Mouse (Mus musculus): Measurements from ENCODE around the gene Dync2li1. TPM values are rescaled to one million over a fixed set of nuclear protein-coding genes. Genes with fewer than 3 reads are reported as not detected.

Dync2li1 gene
- polyA plus RNA-seq, 1 experiment, result not detected

DNA sequence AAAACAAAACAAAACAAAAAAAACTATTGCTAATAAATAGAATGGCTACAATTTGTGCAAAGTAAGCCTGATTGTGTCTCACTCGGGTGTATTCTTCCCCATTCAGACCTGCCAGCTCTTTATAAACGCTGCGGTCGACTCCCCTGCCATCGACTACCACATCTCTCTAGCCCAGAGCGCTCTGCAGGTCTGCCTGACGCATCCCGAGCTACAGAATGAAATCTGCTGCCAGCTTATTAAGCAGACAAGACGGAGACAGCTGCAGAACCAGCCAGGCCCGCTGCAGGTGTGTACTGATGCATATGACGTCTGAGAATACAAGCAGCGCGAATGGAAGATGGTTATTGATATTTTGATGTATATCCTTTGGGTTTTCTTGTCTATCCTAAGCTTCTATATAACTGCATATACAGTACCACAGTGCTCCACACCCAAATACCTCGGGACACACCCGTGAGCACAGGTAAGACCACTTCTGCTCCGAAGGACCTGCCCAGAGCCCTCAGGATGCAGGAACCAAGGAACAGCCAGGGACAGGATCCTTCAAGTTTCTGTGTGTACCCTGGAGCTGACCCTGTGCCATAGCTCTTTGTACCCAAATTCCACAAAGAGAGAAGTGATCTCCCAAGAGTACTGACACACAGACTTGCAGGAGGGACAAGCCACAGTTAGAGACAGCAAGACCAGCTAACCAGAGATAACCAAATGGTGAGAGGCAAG, 34.7 kb upstream of the Dync2li1 start:
- no peak overlapping the region for H3K27ac ChIP-seq (ENCODE audit: insufficient read depth, low read depth, low read length)
- TF ChIP-seq POLR2A (IDR thresholded peaks at IDR 0.05; ENCODE audit: insufficient read depth, low read depth, low read length) (no peak), CTCF (IDR thresholded peaks at IDR 0.05; ENCODE audit: insufficient read depth, low read depth, low read length) (no peak)

DNA sequence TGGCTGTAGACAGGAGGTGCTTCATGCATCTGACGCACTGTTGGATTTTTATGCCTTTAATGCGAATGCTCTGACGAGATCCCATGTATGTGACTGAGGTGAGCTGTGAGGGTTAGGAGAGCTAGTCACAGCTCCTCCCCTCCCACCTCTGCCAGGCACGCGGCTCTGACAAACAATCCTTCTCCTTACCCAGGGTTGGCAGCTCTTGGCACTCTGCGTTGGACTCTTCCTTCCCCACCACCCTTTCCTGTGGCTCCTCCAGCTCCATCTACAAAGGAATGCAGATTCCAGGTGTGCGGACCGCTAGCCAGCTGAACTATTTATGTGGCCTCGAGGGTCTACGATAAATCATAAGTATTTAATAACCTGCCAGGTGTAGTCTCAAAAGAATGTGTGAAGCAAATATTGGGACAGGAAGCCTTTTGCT, 30.3 kb upstream of the Dync2li1 start:
- H3K4me1 ChIP-seq (ENCODE audit: control insufficient read depth, insufficient read depth, low read length), result 0 out of 2 replicates have a peak, but pooled peaks cover 2% of the 10 kb centered on the region
- TF ChIP-seq CTCF (IDR thresholded peaks at IDR 0.05; ENCODE audit: insufficient read depth, low read depth, low read length) (no peak), POLR2A (IDR thresholded peaks at IDR 0.05; ENCODE audit: insufficient read depth, low read depth, low read length) (no peak)
- 49% methylated on average over 10 of the region's 10 CpGs for WGBS
- H3K27ac ChIP-seq (ENCODE audit: insufficient read depth, low read depth, low read length), result no peak overlapping the region
- H3K4me3 ChIP-seq (ENCODE audit: insufficient read depth, low read depth, low read length), result no peak overlapping the region

More for the DNA sequence above, 34.7 kb upstream of the Dync2li1 start:
- Histone ChIP-seq H3K4me3 (ENCODE audit: insufficient read depth, low read depth, low read length) (no peak overlapping the region), H3K4me1 (ENCODE audit: control insufficient read depth, insufficient read depth, low read length) (0 out of 2 replicates have a peak, but pooled peaks cover 2% of the 10 kb centered on the region)
- 87% methylated on average over 16 of the region's 16 CpGs for WGBS

DNA sequence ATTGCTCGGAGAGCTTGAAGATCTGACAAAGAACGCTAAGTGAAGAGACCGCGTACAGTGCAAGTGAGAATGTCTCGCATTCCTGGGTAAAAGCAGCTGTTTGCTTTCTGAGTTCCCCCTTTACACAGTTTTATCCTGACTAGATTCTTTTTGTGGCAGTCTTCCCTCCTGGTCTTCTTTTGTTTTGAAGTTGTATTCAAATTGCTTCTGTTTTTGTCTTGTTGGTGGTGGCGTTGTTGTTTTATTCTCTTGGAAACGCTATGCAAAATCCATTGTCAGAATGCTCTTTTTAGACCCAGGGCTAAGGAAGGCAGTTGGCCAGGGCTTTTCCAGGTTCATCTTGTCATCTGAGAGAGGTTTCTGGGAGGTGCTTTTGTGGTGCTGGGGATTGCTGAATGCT, 29.8 kb upstream of the Dync2li1 start:
- TF ChIP-seq CTCF (IDR thresholded peaks at IDR 0.05; ENCODE audit: insufficient read depth, low read depth, low read length) (no peak), POLR2A (IDR thresholded peaks at IDR 0.05; ENCODE audit: insufficient read depth, low read depth, low read length) (no peak)
- Histone ChIP-seq H3K4me1 (ENCODE audit: control insufficient read depth, insufficient read depth, low read length) (0 out of 2 replicates have a peak, but pooled peaks cover 2% of the 10 kb centered on the region), H3K27ac (ENCODE audit: insufficient read depth, low read depth, low read length) (no peak overlapping the region), H3K4me3 (ENCODE audit: insufficient read depth, low read depth, low read length) (no peak overlapping the region)
- WGBS, result 48% methylated on average over 7 of the region's 7 CpGs

DNA sequence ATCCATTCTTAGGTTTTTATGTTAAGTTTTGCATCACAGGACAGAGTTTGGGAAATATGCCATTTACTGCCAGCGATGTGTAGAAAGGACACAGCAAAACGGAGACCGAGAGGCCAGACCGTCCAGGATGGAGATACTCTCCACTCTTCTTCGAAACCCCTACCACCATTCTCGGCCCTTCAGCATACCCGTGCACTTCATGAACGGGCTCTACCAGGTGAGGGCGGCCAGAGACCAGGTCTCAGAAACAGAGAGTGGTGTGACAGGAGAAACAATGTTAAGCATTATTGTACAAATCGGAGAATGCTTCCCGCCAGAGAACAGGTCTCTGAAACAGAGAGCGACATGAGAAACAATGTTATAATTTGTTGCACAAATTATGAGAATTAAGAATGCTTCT, 28.4 kb upstream of the Dync2li1 start:
- 96% methylated on average over 12 of the region's 12 CpGs for WGBS
- no peak overlapping the region for H3K4me3 ChIP-seq (ENCODE audit: insufficient read depth, low read depth, low read length)

GRCm38 (mm10) chr17:84598928-84599327, 27.4 kb upstream of the Dync2li1 start:
- no peak overlapping the region for H3K27ac ChIP-seq (ENCODE audit: insufficient read depth, low read depth, low read length)
- no peak overlapping the region for H3K4me3 ChIP-seq (ENCODE audit: insufficient read depth, low read depth, low read length)
- 90% methylated on average over 7 of the region's 7 CpGs for WGBS
- 0 out of 2 replicates have a peak, but pooled peaks cover 4% of the 10 kb centered on the region for H3K4me1 ChIP-seq (ENCODE audit: control insufficient read depth, insufficient read depth, low read length)
- no peak for TF ChIP-seq POLR2A (IDR thresholded peaks at IDR 0.05; ENCODE audit: insufficient read depth, low read depth, low read length)
- TF ChIP-seq CTCF (IDR thresholded peaks at IDR 0.05; ENCODE audit: insufficient read depth, low read depth, low read length), result no peak

More for the DNA sequence above, 28.4 kb upstream of the Dync2li1 start:
- Histone ChIP-seq H3K4me1 (ENCODE audit: control insufficient read depth, insufficient read depth, low read length) (0 out of 2 replicates have a peak, but pooled peaks cover 2% of the 10 kb centered on the region), H3K27ac (ENCODE audit: insufficient read depth, low read depth, low read length) (no peak overlapping the region)
- TF ChIP-seq CTCF (IDR thresholded peaks at IDR 0.05; ENCODE audit: insufficient read depth, low read depth, low read length) (no peak), POLR2A (IDR thresholded peaks at IDR 0.05; ENCODE audit: insufficient read depth, low read depth, low read length) (no peak)

GRCm38 (mm10) chr17:84600051-84600983, 26.0 kb upstream of the Dync2li1 start:
- Histone ChIP-seq H3K4me3 (ENCODE audit: insufficient read depth, low read depth, low read length) (no peak overlapping the region), H3K27ac (ENCODE audit: insufficient read depth, low read depth, low read length) (no peak overlapping the region), H3K4me1 (ENCODE audit: control insufficient read depth, insufficient read depth, low read length) (0 out of 2 replicates have a peak, but pooled peaks cover 5% of the 10 kb centered on the region)
- TF ChIP-seq POLR2A (IDR thresholded peaks at IDR 0.05; ENCODE audit: insufficient read depth, low read depth, low read length) (no peak), CTCF (IDR thresholded peaks at IDR 0.05; ENCODE audit: insufficient read depth, low read depth, low read length) (no peak)
- 74% methylated on average over 9 of the region's 9 CpGs for WGBS

DNA sequence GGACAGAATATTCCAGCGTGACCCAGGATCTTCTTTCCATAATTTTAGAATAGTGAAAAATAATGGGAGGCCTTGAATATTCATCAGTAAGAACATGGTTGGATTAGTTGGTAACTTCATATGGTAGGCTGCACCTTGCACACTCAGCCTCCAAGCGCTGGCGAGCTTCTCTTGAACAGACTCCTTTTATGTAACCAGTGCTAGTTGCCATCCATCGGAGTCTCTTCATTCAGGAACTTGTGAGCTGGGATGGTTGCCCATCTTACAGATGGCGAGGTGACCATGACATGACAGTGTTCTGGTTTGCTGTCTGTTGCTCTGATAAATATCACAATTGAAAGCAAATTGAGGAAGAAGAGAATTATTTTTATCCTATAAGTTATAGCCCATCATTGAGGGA, 24.5 kb upstream of the Dync2li1 start:
- 97% methylated on average over 5 of the region's 5 CpGs for WGBS
- H3K27ac ChIP-seq (ENCODE audit: insufficient read depth, low read depth, low read length), result no peak overlapping the region
- H3K4me3 ChIP-seq (ENCODE audit: insufficient read depth, low read depth, low read length), result no peak overlapping the region
- 0 out of 2 replicates have a peak, but pooled peaks cover 2% of the 10 kb centered on the region for H3K4me1 ChIP-seq (ENCODE audit: control insufficient read depth, insufficient read depth, low read length)
- TF ChIP-seq POLR2A (IDR thresholded peaks at IDR 0.05; ENCODE audit: insufficient read depth, low read depth, low read length) (no peak), CTCF (IDR thresholded peaks at IDR 0.05; ENCODE audit: insufficient read depth, low read depth, low read length) (no peak)

DNA sequence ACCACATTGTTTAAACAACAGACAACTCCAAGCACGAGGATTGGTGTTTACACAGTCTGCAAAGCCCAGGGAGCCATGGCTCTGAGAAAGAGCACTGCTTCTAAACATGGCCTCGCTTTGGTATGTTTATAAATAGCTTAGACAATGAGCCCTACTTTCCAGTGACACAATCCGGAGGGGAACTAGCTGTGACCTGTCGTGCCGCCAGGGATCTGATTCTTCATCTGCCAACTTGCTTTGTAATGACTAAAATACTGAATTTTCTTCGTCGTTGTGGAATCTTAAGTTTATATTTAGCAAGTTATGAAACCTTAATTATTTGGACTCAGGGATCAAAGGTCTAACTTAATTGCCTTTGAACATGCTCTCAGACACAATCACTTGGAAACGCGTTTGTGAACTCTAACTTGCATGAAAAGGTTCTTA, 23.1 kb upstream of the Dync2li1 start:
- no peak overlapping the region for H3K4me3 ChIP-seq (ENCODE audit: insufficient read depth, low read depth, low read length)
- 0 out of 2 replicates have a peak overlapping the region, but pooled peaks have one; percentile 29 for H3K27ac ChIP-seq (ENCODE audit: insufficient read depth, low read depth, low read length)
- TF ChIP-seq POLR2A (IDR thresholded peaks at IDR 0.05; ENCODE audit: insufficient read depth, low read depth, low read length), result no peak
- TF ChIP-seq CTCF (IDR thresholded peaks at IDR 0.05; ENCODE audit: insufficient read depth, low read depth, low read length), result no peak
- WGBS, result 27% methylated on average over 9 of the region's 9 CpGs
- 0 out of 2 replicates have a peak, but pooled peaks cover 2% of the 10 kb centered on the region for H3K4me1 ChIP-seq (ENCODE audit: control insufficient read depth, insufficient read depth, low read length)

All from olfactory bulb, adult 2 months (tissue).